Mouse (Mus musculus) hindbrain, embryonic 14.5 days (tissue): Measurements from ENCODE around the gene Calcb. TPM values are rescaled to one million over a fixed set of nuclear protein-coding genes. Genes with fewer than 3 reads are reported as not detected.
"Not testable (repeated sequence)": the region's sequence is repeated elsewhere in the genome, so short reads cannot be mapped to it uniquely, and the experiment has no call there.

Experiments used
- ATAC-seq: fragments of 200-750 bp; cut with Nextera tagmentation; 2 replicates; pipeline ENCODE4 v1.8.0; 2017; ENCODE audit warnings: moderate number of reproducible peaks, mild to moderate bottlenecking, moderate TSS enrichment, moderate library complexity; ENCODE audit not compliant: low FRiP score
- DNase-seq: peaks from one replicate; pipeline ENCODE4 v3.0.0-alpha.2; 2015; ENCODE audit warnings: low spot score
- H3K27ac ChIP-seq: fragments of 300-500 bp; sonication (generic); 2 replicates; pipeline ENCODE4 v1.5.1; 2014; ENCODE audit warnings: mild to moderate bottlenecking, moderate library complexity
- H3K27me3 ChIP-seq: fragments of 300-500 bp; sonication (generic); 2 replicates; pipeline ENCODE4 v1.6.1; 2014; ENCODE audit warnings: mild to moderate bottlenecking, low read length, mixed read lengths; ENCODE audit not compliant: control insufficient read depth, insufficient read depth
- H3K36me3 ChIP-seq: fragments of 300-500 bp; sonication (generic); replicated peaks from 2 replicates; pipeline ENCODE4 v1.6.1; 2014; ENCODE audit not compliant: control insufficient read depth, insufficient read depth
- H3K4me1 ChIP-seq: fragments of 300-500 bp; sonication (generic); replicated peaks from 2 replicates; pipeline ENCODE4 v1.6.1; 2014; ENCODE audit warnings: antibody characterized with exemption, low read length, mixed read lengths; ENCODE audit not compliant: control insufficient read depth, insufficient read depth
- H3K4me2 ChIP-seq: fragments of 300-500 bp; sonication (generic); replicated peaks from 2 replicates; pipeline ENCODE4 v1.6.1; 2014; ENCODE audit warnings: mild to moderate bottlenecking, moderate library complexity
- H3K4me3 ChIP-seq: fragments of 300-500 bp; sonication (generic); replicated peaks from 2 replicates; pipeline ENCODE4 v1.5.1; 2014; ENCODE audit warnings: mild to moderate bottlenecking, low read length
- H3K9ac ChIP-seq: fragments of 300-500 bp; sonication (generic); 2 replicates; pipeline ENCODE4 v1.6.1; 2014
- H3K9me3 ChIP-seq: fragments of 300-500 bp; sonication (generic); 2 replicates; pipeline ENCODE4 v1.6.1; 2016; ENCODE audit warnings: low read length; ENCODE audit not compliant: control insufficient read depth
- WGBS: fragments of 180-500 bp; shearing (Covaris S2); extraction: QIAGEN DNeasy Blood & Tissue Kit; methylation state at CpG from one replicate; pipeline ENCODE4 v1.1.7; 2014; 5-methylcytosine and 5-hydroxymethylcytosine counted together
- polyA plus RNA-seq: library from polyadenylated mRNA; unstranded; fragments of >200 nt; fragmentation: Nextera tagmentation; extraction: Ambion mirVana; gene quantifications from 2 replicates; pipeline ENCODE4 v1.2.1, GENCODE M21; 2014

The Calcb gene
- polyA plus RNA-seq, 1 experiment from 2014 or later: 11.6 TPM

DNA sequence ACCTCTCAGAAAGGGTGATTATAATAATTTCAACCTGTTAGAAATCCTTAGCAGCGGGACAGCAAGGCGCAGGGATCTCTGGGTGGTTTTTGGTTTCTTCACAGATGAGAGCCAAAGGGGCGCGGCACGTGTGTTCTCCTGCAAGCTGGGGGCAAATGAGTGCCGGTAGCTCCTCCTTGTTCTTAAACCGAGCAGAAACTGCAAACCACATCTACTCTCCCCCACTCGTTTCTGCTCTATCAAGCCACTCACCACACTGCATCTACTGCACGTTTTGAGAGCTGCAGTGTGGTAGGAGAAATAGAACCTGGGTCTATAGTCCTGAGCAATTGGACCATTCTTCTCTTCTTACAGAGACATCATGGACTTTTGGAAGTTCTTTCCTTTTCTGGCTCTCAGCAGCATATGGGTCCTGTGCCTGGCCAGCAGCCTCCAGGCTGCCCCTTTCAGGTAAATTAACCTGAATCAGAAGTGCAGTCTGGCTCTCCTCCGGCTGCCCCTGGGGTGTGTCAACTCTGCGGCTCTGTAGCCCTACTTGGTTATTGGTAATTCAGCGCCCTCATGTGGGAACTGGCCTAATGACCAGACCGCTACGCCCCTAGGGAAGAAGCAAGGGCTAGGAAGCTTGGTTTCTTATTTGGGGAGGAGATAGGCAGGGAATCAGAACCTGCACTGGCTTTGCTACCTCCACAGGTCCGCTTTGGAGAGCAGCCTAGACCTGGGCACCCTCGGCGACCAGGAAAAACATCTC lies 1.1 kb downstream of the Calcb start:
- Histone ChIP-seq H3K27me3 (peaks cover 36% of the 10 kb centered on the region), H3K9me3 (no peaks in the 10 kb centered on the region), H3K4me1 (peaks cover 9% of the 10 kb centered on the region), H3K4me3 (peak overlapping the region; percentile 12), H3K9ac (no peak overlapping the region), H3K36me3 (no peaks in the 10 kb centered on the region), H3K27ac (no peak overlapping the region), H3K4me2 (peak overlapping the region; percentile 41)
- ATAC-seq (peak; percentile 53; the same call in 1 of the 2 replicates), DNase-seq (peak; percentile 46)
- 4% methylated on average over 17 of the region's 17 CpGs for WGBS

DNA sequence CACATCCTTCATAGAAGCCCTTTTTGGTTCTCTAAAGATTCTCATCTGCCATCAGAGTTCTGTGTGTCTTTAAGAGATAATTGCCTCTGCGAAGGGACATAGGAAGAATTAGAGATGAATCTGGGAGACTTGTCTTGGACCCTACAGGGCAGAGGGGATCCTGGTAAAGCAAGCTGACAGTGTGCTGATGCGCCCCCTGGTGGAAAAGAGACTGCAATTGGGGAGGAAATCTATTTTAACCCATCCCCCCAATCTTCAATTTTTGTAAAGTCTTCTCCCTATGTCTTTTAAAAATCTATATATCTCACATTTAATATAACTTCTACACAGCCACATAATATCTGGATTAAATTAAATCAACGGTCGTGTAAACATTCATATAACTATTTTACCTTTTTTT lies 11.3 kb downstream of the Calcb start:
- H3K9me3 ChIP-seq, H3K27ac ChIP-seq, ATAC-seq, H3K4me3 ChIP-seq, H3K4me1 ChIP-seq, H3K4me2 ChIP-seq, H3K9ac ChIP-seq, DNase-seq, H3K27me3 ChIP-seq, H3K36me3 ChIP-seq: not testable (repeated sequence)
- WGBS: 63% methylated on average over 4 of the region's 4 CpGs

DNA sequence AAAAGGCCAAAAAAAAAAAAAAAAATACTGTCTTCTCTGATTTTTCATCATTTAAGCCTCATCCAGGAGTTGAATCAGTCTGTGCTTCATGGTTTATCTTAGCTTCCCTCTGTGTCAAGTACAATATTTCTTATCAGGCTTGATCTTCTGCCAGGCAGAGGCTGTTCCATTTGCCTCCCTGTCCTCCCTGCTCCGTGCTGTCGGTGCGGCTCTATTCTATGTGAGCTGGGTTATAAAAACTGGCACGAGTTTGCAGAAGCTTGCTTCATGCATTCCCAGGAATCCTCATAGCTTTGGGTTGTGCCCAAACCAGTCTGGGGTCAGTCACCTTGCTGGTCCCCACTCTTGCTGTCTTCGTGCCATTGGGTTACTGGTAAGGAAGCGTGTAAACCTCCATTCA lies 12.7 kb downstream of the Calcb start:
- Histone ChIP-seq H3K4me2 (no peak overlapping the region), H3K4me3 (no peak overlapping the region), H3K9me3 (no peaks in the 10 kb centered on the region), H3K9ac (no peak overlapping the region), H3K27ac (no peak overlapping the region), H3K4me1 (no peaks in the 10 kb centered on the region), H3K36me3 (no peaks in the 10 kb centered on the region), H3K27me3 (no peaks in the 10 kb centered on the region)
- DNase-seq (no peak), ATAC-seq (no peak)
- 82% methylated on average over 6 of the region's 6 CpGs for WGBS

DNA sequence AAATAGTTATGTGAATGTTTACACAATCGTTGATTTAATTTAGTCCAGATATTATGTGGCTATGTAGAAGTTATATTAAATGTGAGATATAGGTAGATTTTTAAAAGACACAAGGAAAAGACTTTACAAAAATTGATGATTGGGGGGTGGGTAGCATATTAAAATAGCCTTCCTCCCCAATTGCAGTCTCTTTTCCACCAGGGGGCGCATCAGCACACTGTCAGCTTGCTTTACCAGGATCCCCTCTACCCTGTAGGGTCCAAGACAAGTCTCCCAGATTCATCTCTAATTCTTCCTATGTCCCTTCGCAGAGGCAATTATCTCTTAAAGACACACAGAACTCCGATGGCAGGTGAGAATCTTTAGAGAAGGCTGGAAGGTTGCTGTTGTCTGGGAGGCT lies 13.3 kb downstream of the Calcb start:
- ATAC-seq, H3K27ac ChIP-seq, H3K36me3 ChIP-seq, H3K4me3 ChIP-seq, H3K9me3 ChIP-seq, H3K4me2 ChIP-seq, H3K27me3 ChIP-seq, DNase-seq, H3K9ac ChIP-seq, H3K4me1 ChIP-seq: not testable (repeated sequence)
- WGBS: 40% methylated on average over 4 of the region's 4 CpGs

DNA sequence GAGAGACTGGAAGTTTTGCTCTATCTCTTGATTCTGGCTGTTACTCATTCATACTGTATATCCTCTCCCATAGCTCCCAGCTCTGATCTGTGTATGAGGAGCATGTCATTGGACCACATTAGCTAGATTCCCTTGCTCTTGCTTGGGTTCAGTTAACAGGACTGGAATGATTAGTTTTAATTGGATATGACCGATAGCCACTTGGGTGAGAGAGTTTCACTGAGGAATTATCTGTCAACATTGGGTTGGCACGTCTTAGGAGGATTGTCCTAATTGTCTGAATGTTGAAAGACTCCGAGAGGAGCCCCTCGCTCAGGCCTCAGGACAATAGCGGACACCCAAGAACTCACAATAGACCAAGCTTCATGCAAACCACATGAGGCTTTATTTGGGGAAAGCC lies 17.8 kb downstream of the Calcb start:
- no peak overlapping the region for H3K9ac ChIP-seq
- no peak overlapping the region for H3K4me2 ChIP-seq
- DNase-seq (no peak), ATAC-seq (no peak)
- no peak overlapping the region for H3K27ac ChIP-seq
- no peaks in the 10 kb centered on the region for H3K4me1 ChIP-seq
- no peak overlapping the region for H3K4me3 ChIP-seq
- no peaks in the 10 kb centered on the region for H3K9me3 ChIP-seq
- H3K27me3 ChIP-seq: no peaks in the 10 kb centered on the region
- H3K36me3 ChIP-seq: no peaks in the 10 kb centered on the region
- WGBS: 47% methylated on average over 5 of the region's 5 CpGs

DNA sequence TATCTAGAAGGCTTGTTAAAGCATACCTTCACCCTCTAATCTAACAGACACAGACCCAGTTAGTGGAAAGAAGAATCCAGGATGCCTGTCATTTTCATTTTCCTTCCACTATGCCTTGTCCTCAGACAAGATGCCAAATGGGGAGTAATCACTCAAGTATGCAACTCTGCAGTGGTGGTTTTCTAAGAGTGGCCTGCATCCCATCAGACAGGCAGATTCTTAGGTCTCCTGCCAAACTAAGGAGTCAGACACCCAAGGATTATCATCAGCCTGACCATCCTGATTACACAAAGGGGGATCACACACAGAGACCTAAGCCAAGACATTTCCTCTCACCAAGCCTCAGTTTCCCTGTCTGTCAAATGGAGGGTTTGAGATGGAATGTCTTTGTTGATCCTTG lies 19.7 kb downstream of the Calcb start:
- H3K36me3 ChIP-seq: no peaks in the 10 kb centered on the region
- ATAC-seq (no peak), DNase-seq (no peak)
- H3K4me2 ChIP-seq: no peak overlapping the region
- no peaks in the 10 kb centered on the region for H3K27me3 ChIP-seq
- H3K4me3 ChIP-seq: no peak overlapping the region
- H3K9ac ChIP-seq: no peak overlapping the region
- H3K4me1 ChIP-seq: no peaks in the 10 kb centered on the region
- H3K9me3 ChIP-seq: no peaks in the 10 kb centered on the region
- no peak overlapping the region for H3K27ac ChIP-seq

DNA sequence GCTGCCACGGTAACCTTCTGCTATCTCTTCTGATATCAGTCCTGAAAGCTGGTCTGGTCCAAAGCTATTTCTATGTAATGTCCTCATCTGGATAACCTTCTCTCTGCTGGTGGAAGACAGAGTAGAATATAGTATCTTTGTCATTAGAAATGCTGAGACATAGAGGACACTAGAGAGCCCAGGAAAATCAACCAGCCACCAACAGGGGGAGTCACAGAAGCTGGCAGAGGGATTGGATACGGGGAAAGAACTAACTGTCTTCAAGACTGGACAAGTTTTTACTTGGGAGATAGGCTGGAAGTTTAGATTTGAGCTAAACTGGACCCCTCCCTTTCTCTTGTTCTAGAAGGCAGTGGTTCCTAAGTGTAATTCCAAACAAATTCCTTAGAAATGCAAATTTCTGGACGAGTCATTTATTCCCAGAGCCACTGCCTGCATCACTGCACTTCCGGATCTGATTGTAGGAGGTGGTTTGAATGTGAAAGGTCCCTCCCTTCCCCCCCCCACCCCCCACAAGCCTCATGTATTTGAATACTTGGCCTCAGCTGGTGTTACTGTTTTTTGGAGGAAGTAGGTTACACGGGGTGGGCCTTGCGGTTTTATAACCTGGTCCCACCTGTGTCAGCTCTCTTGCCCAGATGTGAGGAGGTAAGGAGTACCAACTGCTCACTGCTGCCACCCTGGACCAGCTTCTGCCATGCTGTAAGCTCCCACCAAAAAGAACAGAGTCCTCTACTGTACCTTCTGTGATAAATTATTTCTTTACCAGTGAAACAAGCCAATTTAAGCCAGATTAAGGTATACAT lies 22.1 kb downstream of the Calcb start:
- Histone ChIP-seq H3K27me3 (no peaks in the 10 kb centered on the region), H3K4me3 (no peak overlapping the region), H3K4me2 (no peak overlapping the region), H3K9ac (no peak overlapping the region), H3K27ac (no peak overlapping the region), H3K36me3 (no peaks in the 10 kb centered on the region), H3K4me1 (peaks cover 6% of the 10 kb centered on the region; the same call in 1 of the 2 replicates), H3K9me3 (no peaks in the 10 kb centered on the region)
- WGBS: 39% methylated on average over 6 of the region's 6 CpGs
- DNase-seq (no peak), ATAC-seq (no peak)

DNA sequence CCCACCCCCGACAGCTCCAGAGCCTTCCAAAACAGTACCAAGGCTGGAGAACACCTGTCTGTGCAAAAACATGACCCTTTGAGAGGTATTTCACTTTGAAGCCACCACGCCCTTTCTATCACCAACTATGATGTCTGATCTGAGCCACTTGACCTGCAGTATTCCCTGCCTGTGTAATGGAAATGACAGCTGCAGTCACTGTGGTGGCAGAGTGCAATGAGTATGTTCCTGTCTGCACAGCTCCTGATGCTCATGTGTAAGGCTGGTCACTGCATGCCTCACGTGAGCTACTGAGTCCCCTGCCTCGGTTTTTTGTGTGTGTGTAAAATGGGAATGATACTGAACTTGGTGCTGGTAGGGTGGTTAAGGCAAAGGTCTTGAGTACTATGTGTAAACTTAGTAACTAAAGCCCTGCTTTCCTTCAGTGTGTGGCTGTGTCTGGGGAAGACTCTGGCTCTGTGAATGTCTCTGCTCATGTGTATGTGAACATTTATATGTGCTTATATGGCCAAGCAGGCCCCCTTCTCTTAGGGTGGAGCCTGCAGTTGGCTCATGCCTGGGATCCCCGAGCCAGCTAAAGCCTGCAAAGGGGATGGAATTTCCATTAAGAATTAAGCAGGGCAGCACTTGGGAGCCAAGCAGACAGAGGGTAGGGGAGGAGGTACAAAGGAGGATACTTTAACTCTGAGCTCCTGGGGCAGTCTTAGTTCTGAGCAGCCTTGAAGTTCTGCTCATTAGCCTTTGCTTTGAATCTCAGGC lies 24.8 kb downstream of the Calcb start, which contains the start of gene Insc:
Insc (plus strand) TSS at position 673 of the 759 bp plus-strand sequence.
- no peaks in the 10 kb centered on the region for H3K9me3 ChIP-seq
- ATAC-seq (no peak), DNase-seq (no peak)
- no peak within 1 kb of the TSS for H3K27ac ChIP-seq
- H3K9ac ChIP-seq: no peak within 1 kb of the TSS
- no peaks in the 10 kb centered on the region for H3K36me3 ChIP-seq
- H3K4me2 ChIP-seq: no peak within 1 kb of the TSS
- no peaks in the 10 kb centered on the region for H3K27me3 ChIP-seq
- 78% methylated on average over 5 of the region's 5 CpGs for WGBS
- peaks cover 6% of the 10 kb centered on the region; the same call in 1 of the 2 replicates for H3K4me1 ChIP-seq
- no peak within 1 kb of the TSS for H3K4me3 ChIP-seq

DNA sequence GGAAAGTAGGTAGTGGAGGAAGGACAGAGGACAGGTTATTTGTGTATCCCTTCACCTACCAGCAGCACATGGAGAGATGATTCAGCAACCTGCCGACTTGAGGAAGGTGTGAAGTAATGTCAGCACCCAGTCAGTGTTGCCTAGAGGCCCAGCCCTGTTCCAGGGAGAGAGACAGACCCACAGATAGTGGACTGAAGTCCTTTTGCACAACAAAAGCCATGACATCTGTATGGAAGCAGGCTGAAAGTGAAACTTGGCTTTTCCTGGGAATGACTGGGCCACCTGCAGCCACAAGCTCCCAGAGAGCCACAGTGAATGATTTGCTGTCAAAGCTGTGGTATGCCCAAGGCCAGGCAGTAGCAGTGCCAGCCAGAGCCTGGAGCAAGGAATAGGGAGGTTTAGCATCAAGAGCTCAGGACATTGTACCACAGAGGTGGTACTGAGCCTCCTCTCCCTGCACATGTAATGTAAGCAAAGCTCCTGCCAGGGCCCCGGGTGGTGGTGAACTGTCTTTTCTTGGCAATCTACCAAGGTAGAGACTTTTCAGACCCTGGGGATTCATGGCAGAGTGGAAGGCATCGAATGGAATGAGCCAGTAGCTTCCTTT lies 26.3 kb downstream of the Calcb start:
- Histone ChIP-seq H3K36me3 (no peaks in the 10 kb centered on the region), H3K9me3 (no peaks in the 10 kb centered on the region), H3K9ac (no peak overlapping the region), H3K27ac (no peak overlapping the region), H3K4me2 (peak overlapping the region; percentile 60), H3K4me1 (peaks cover 6% of the 10 kb centered on the region; the same call in 1 of the 2 replicates), H3K4me3 (no peak overlapping the region), H3K27me3 (no peaks in the 10 kb centered on the region)
- ATAC-seq: no peak
- 61% methylated on average over 3 of the region's 3 CpGs for WGBS
- DNase-seq: no peak
